ENCODE assay signal across 17 mouse cellular contexts in the genomic region with DNA sequence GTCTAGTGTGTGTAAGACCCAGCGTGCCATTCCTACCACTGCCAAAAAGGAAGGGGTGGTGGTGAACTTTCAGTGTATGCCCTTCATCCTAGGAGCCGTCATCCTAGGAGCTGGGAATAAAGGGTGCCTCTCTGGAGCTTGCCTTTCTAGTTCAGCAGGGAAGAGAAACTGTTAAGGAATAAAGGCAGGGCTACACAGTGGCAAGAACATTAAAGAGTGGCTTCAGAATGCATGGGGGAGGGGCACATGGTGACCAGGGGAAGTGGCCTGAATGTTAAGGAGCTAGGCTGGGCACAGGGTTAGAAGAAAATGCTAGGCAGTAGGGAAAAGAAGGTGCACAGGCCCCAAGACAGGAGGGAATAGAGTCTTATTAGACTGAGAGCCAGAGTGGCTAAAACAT. TPM values are rescaled to one million over a fixed set of nuclear protein-coding genes. Genes with fewer than 3 reads are reported as not detected.
DNase-seq lines count a peak whose midpoint lies in the region; ATAC-seq and TF ChIP-seq lines count a peak whose summit lies in the region.
"Had no signal": no experiment of that assay in that cellular context is flagged by ENCODE, and none has a peak within 500 bp of the region (broad histone marks: within the 10 kb centered on the region; RNA-seq: fewer than 3 reads in every experiment).

No protein-coding gene starts in this region.

- TF ChIP-seq EP300 in lung, postnatal 0 days (IDR thresholded peaks at IDR 0.05): no peak

- DNase-seq in hindbrain, embryonic 10.5 days (ENCODE audit: low spot score): no peak
- no peak for DNase-seq in hindbrain, embryonic 14.5 days (ENCODE audit: low spot score)
- peak; percentile 47 for DNase-seq in lung, postnatal 0 days (ENCODE audit: low spot score)
- no peak for DNase-seq in lung, adult 2 months
- DNase-seq in embryonic facial prominence, embryonic 10.5 days (ENCODE audit: low spot score): no peak
- DNase-seq: adrenal gland, postnatal 25 days; cerebellum, adult 11-12 months; spleen, adult 18-20 months had no signal

- H3K4me2 ChIP-seq in hindbrain, embryonic 14.5 days (replicated peaks): no peak overlapping the region
- no peak overlapping the region for H3K4me2 ChIP-seq in lung, postnatal 0 days (replicated peaks; ENCODE audit: low read depth, low read length)
- H3K4me2 ChIP-seq: liver, embryonic 12.5 days had no signal

- peaks cover 75% of the 10 kb centered on the region for H3K4me1 ChIP-seq in hindbrain, embryonic 10.5 days (replicated peaks)
- peaks cover 32% of the 10 kb centered on the region for H3K4me1 ChIP-seq in hindbrain, embryonic 14.5 days (replicated peaks; ENCODE audit: control insufficient read depth, insufficient read depth, low read length)
- H3K4me1 ChIP-seq in lung, postnatal 0 days (ENCODE audit: insufficient read depth, low read depth, low read length): peaks cover 25% of the 10 kb centered on the region; the same call in 1 of the 2 replicates
- peaks cover 16% of the 10 kb centered on the region for H3K4me1 ChIP-seq in lung, adult 2 months (ENCODE audit: control insufficient read depth, insufficient read depth, low read length)
- peaks cover 62% of the 10 kb centered on the region for H3K4me1 ChIP-seq in embryonic facial prominence, embryonic 10.5 days

- no peaks in the 10 kb centered on the region for H3K9me3 ChIP-seq in hindbrain, embryonic 10.5 days
- H3K9me3 ChIP-seq in hindbrain, embryonic 14.5 days (ENCODE audit: control insufficient read depth, low read length): no peaks in the 10 kb centered on the region
- H3K9me3 ChIP-seq in lung, postnatal 0 days (ENCODE audit: low read length): no peaks in the 10 kb centered on the region
- H3K9me3 ChIP-seq in embryonic facial prominence, embryonic 10.5 days: no peaks in the 10 kb centered on the region
- H3K9me3 ChIP-seq: liver, embryonic 12.5 days had no signal

- no peak overlapping the region for H3K9ac ChIP-seq in hindbrain, embryonic 14.5 days
- no peak overlapping the region for H3K9ac ChIP-seq in lung, postnatal 0 days (replicated peaks; ENCODE audit: low read depth)
- H3K9ac ChIP-seq: liver, embryonic 12.5 days had no signal

- ATAC-seq in hindbrain, embryonic 14.5 days (ENCODE audit: low FRiP score): no peak
- ATAC-seq in lung, postnatal 0 days: no peak
- no peak for ATAC-seq in CD4-positive, CD25-positive, alpha-beta regulatory T cell, adult 4 months
- ATAC-seq: liver, embryonic 12.5 days had no signal

- H3K79me2 ChIP-seq in macrophage (ENCODE audit: inconsistent target): peaks cover 73% of the 10 kb centered on the region

- peak overlapping the region; percentile 35 for H3K27ac ChIP-seq in hindbrain, embryonic 10.5 days
- H3K27ac ChIP-seq in hindbrain, embryonic 14.5 days: no peak overlapping the region; the same call in 1 of the 2 replicates
- no peak overlapping the region for H3K27ac ChIP-seq in lung, postnatal 0 days (ENCODE audit: low read length)
- 0 out of 2 replicates have a peak overlapping the region, but pooled peaks have one; percentile 12 for H3K27ac ChIP-seq in embryonic facial prominence, embryonic 10.5 days (replicated peaks)
- peak overlapping the region; percentile 32 for H3K27ac ChIP-seq in macrophage
- H3K27ac ChIP-seq: liver, embryonic 12.5 days had no signal

- no peak for TF ChIP-seq CTCF in lung, postnatal 0 days (IDR thresholded peaks at IDR 0.05)
- no peak for TF ChIP-seq CTCF in lung, adult 2 months (IDR thresholded peaks at IDR 0.05; ENCODE audit: insufficient read depth, low read length)

- H3K27me3 ChIP-seq in hindbrain, embryonic 10.5 days (ENCODE audit: insufficient read depth, poor library complexity, severe bottlenecking): no peaks in the 10 kb centered on the region
- no peaks in the 10 kb centered on the region for H3K27me3 ChIP-seq in hindbrain, embryonic 14.5 days (ENCODE audit: control insufficient read depth, insufficient read depth, low read length)
- no peaks in the 10 kb centered on the region for H3K27me3 ChIP-seq in lung, postnatal 0 days (replicated peaks; ENCODE audit: insufficient read depth, low read length)
- no peaks in the 10 kb centered on the region for H3K27me3 ChIP-seq in embryonic facial prominence, embryonic 10.5 days (replicated peaks; ENCODE audit: low read depth, poor library complexity, severe bottlenecking)
- H3K27me3 ChIP-seq: liver, embryonic 12.5 days had no signal

- no peak overlapping the region for H3K4me3 ChIP-seq in hindbrain, embryonic 10.5 days
- H3K4me3 ChIP-seq in hindbrain, embryonic 14.5 days (replicated peaks; ENCODE audit: low read length): no peak overlapping the region
- H3K4me3 ChIP-seq in lung, postnatal 0 days (ENCODE audit: low read depth, low read length): no peak overlapping the region
- H3K4me3 ChIP-seq in lung, adult 2 months (replicated peaks; ENCODE audit: extremely low read depth, low read depth, low read length): no peak overlapping the region
- H3K4me3 ChIP-seq in embryonic facial prominence, embryonic 10.5 days: no peak overlapping the region
- no peak overlapping the region for H3K4me3 ChIP-seq in macrophage (ENCODE audit: inconsistent target)
- H3K4me3 ChIP-seq: liver, embryonic 12.5 days had no signal

- WGBS in hindbrain, embryonic 10.5 days: 76% methylated on average over 2 of the region's 2 CpGs
- WGBS in hindbrain, embryonic 14.5 days: 47% methylated on average over 2 of the region's 2 CpGs
- WGBS in lung, postnatal 0 days: 46% methylated on average over 2 of the region's 2 CpGs
- 59% methylated on average over 2 of the region's 2 CpGs for WGBS in lung, adult 2 months
- 75% methylated on average over 2 of the region's 2 CpGs for whole genome bisulfite sequencing in embryonic facial prominence, embryonic 10.5 days
- WGBS in macrophage (ENCODE audit: missing documents): 95% methylated on average over 2 of the region's 2 CpGs

- TF ChIP-seq POLR2A in lung, adult 2 months (IDR thresholded peaks at IDR 0.05; ENCODE audit: borderline replicate concordance, extremely low read depth, low read depth, low read length): no peak

- H3K36me3 ChIP-seq in hindbrain, embryonic 10.5 days: peaks cover 16% of the 10 kb centered on the region
- peaks cover 7% of the 10 kb centered on the region; the same call in 1 of the 2 replicates for H3K36me3 ChIP-seq in hindbrain, embryonic 14.5 days (replicated peaks; ENCODE audit: control insufficient read depth, insufficient read depth)
- H3K36me3 ChIP-seq in lung, postnatal 0 days (ENCODE audit: insufficient read depth, low read length): no peaks in the 10 kb centered on the region
- peaks cover 12% of the 10 kb centered on the region for H3K36me3 ChIP-seq in embryonic facial prominence, embryonic 10.5 days (replicated peaks)
- no peaks in the 10 kb centered on the region for H3K36me3 ChIP-seq in macrophage (ENCODE audit: inconsistent target)

RNA-seq across cellular contexts. Expression of a gene that starts 3.1 kb away (rescaled TPM):
- 8.5 and 9.2 TPM in 2 replicates for polyA plus RNA-seq in hindbrain, embryonic 10.5 days (2016; fragmentation: Nextera tagmentation; extraction: Ambion mirVana)
- 11.0 and 11.5 TPM in 2 replicates for polyA plus RNA-seq in hindbrain, embryonic 14.5 days (2014; fragmentation: Nextera tagmentation; extraction: Ambion mirVana)
- polyA plus RNA-seq in lung, postnatal 0 days (2015; fragmentation: Nextera tagmentation; extraction: Ambion mirVana): 4.5 and 5.2 TPM in 2 replicates
- 29.8 and 30.7 TPM in 2 replicates for polyA plus RNA-seq in lung, adult 2 months (2012; rRNA removed)
- 9.7 TPM in 2 replicates for polyA plus RNA-seq in embryonic facial prominence, embryonic 10.5 days (2016; fragmentation: Nextera tagmentation; extraction: Ambion mirVana)
- total RNA-seq in macrophage (2018; cell fraction: chromatin; rRNA removed): 10 to 100 TPM; 18.7 to 50.4 (median 34.3) TPM
- 10 to 100 TPM in 1 of 26 experiments, 1 to 10 TPM in 25; 5.0 to 10.0 (median 7.3) TPM for total RNA-seq in macrophage (2018; cell fraction: cytosol; rRNA removed)
- total RNA-seq in macrophage (2018; cell fraction: nucleus; rRNA removed): 10 to 100 TPM; 13.0 to 42.7 (median 21.3) TPM
- polyA plus RNA-seq in macrophage (2018): 3.6 to 8.6 TPM (median 4.9 TPM) in 3 replicates
- 10 to 100 TPM; 10.9 to 14.0 TPM for polyA plus RNA-seq in CD4-positive, CD25-positive, alpha-beta regulatory T cell, adult 4 months (2017; shearing (Covaris generic))

RNA-seq across cellular contexts. Expression of a gene that starts 4.8 kb away (rescaled TPM):
- polyA plus RNA-seq in hindbrain, embryonic 10.5 days (2016; fragmentation: Nextera tagmentation; extraction: Ambion mirVana): 1.5 and 1.8 TPM in 2 replicates
- polyA plus RNA-seq in hindbrain, embryonic 14.5 days (2014; fragmentation: Nextera tagmentation; extraction: Ambion mirVana): 2.1 and 2.7 TPM in 2 replicates
- 1.2 and 1.3 TPM in 2 replicates for polyA plus RNA-seq in lung, postnatal 0 days (2015; fragmentation: Nextera tagmentation; extraction: Ambion mirVana)
- 0.71 and 1.0 TPM in 2 replicates for polyA plus RNA-seq in lung, adult 2 months (2012; rRNA removed)
- polyA plus RNA-seq in embryonic facial prominence, embryonic 10.5 days (2016; fragmentation: Nextera tagmentation; extraction: Ambion mirVana): 1.1 and 1.4 TPM in 2 replicates
- 1 to 10 TPM in 14 of 26 experiments, under 1 TPM in 4, not detected in 8; 0.53 to 3.9 (median 1.1) TPM for total RNA-seq in macrophage (2018; cell fraction: chromatin; rRNA removed)
- total RNA-seq in macrophage (2018; cell fraction: cytosol; rRNA removed): under 1 TPM; 0.11 to 0.61 (median 0.30) TPM
- total RNA-seq in macrophage (2018; cell fraction: nucleus; rRNA removed): 1 to 10 TPM in 5 of 26 experiments, under 1 TPM in 16, not detected in 5; 0.29 to 2.7 (median 0.68) TPM
- 0.32 to 0.52 TPM (median 0.41 TPM) in 3 replicates for polyA plus RNA-seq in macrophage (2018)
- 1 to 10 TPM; 1.2 to 1.7 TPM for polyA plus RNA-seq in CD4-positive, CD25-positive, alpha-beta regulatory T cell, adult 4 months (2017; shearing (Covaris generic))

RNA-seq across cellular contexts. Expression of a gene that starts 24.9 kb away (rescaled TPM):
- 0.69 TPM in 1 of 2 replicates, not detected in the other for polyA plus RNA-seq in hindbrain, embryonic 10.5 days (2016; fragmentation: Nextera tagmentation; extraction: Ambion mirVana)
- polyA plus RNA-seq in hindbrain, embryonic 14.5 days (2014; fragmentation: Nextera tagmentation; extraction: Ambion mirVana): 1.6 and 4.7 TPM in 2 replicates
- 0.26 TPM in 1 of 2 replicates, not detected in the other for polyA plus RNA-seq in lung, postnatal 0 days (2015; fragmentation: Nextera tagmentation; extraction: Ambion mirVana)
- polyA plus RNA-seq in lung, adult 2 months (2012; rRNA removed): 0.22 and 0.71 TPM in 2 replicates
- polyA plus RNA-seq in embryonic facial prominence, embryonic 10.5 days (2016; fragmentation: Nextera tagmentation; extraction: Ambion mirVana): not detected in 2 replicates
- not detected for total RNA-seq in macrophage (2018; cell fraction: chromatin; rRNA removed)
- total RNA-seq in macrophage (2018; cell fraction: cytosol; rRNA removed): under 1 TPM in 1 of 26 experiments, not detected in 25; 0.26 TPM
- total RNA-seq in macrophage (2018; cell fraction: nucleus; rRNA removed): not detected
- polyA plus RNA-seq in macrophage (2018): not detected in 3 replicates
- 10 to 100 TPM; 45.1 to 59.1 TPM for polyA plus RNA-seq in CD4-positive, CD25-positive, alpha-beta regulatory T cell, adult 4 months (2017; shearing (Covaris generic))
- total RNA-seq: adrenal gland, postnatal 25 days; heart, adult 8-10 months; left cerebral cortex, adult 8-10 months; monocyte, adult 5-6 weeks had no signal
- polyA plus RNA-seq: embryonic facial prominence, embryonic 11.5 days; frontal cortex, adult 2 months; kidney, postnatal 0 days; liver, embryonic 12.5 days had no signal

RNA-seq across cellular contexts. Expression of a gene that starts 27.4 kb away (rescaled TPM):
- polyA plus RNA-seq in hindbrain, embryonic 10.5 days (2016; fragmentation: Nextera tagmentation; extraction: Ambion mirVana): 0.24 and 0.30 TPM in 2 replicates
- polyA plus RNA-seq in hindbrain, embryonic 14.5 days (2014; fragmentation: Nextera tagmentation; extraction: Ambion mirVana): 0.34 and 0.48 TPM in 2 replicates
- polyA plus RNA-seq in lung, postnatal 0 days (2015; fragmentation: Nextera tagmentation; extraction: Ambion mirVana): 0.56 and 0.93 TPM in 2 replicates
- polyA plus RNA-seq in lung, adult 2 months (2012; rRNA removed): 7.5 and 8.4 TPM in 2 replicates
- 0.16 and 0.29 TPM in 2 replicates for polyA plus RNA-seq in embryonic facial prominence, embryonic 10.5 days (2016; fragmentation: Nextera tagmentation; extraction: Ambion mirVana)
- total RNA-seq in macrophage (2018; cell fraction: chromatin; rRNA removed): 1 to 10 TPM in 3 of 26 experiments, under 1 TPM in 6, not detected in 17; 0.25 to 4.0 (median 0.31) TPM
- total RNA-seq in macrophage (2018; cell fraction: cytosol; rRNA removed): under 1 TPM; 0.03 to 0.31 (median 0.13) TPM
- total RNA-seq in macrophage (2018; cell fraction: nucleus; rRNA removed): 1 to 10 TPM in 6 of 26 experiments, under 1 TPM in 13, not detected in 7; 0.17 to 3.1 (median 0.47) TPM
- 0.17 to 0.37 TPM (median 0.25 TPM) in 3 replicates for polyA plus RNA-seq in macrophage (2018)
- 100 to 1,000 TPM; 261 to 389 TPM for polyA plus RNA-seq in CD4-positive, CD25-positive, alpha-beta regulatory T cell, adult 4 months (2017; shearing (Covaris generic))

RNA-seq across cellular contexts. Expression of a gene that starts 34.8 kb away (rescaled TPM):
- 16.7 and 19.2 TPM in 2 replicates for polyA plus RNA-seq in hindbrain, embryonic 10.5 days (2016; fragmentation: Nextera tagmentation; extraction: Ambion mirVana)
- polyA plus RNA-seq in hindbrain, embryonic 14.5 days (2014; fragmentation: Nextera tagmentation; extraction: Ambion mirVana): 17.4 and 18.9 TPM in 2 replicates
- polyA plus RNA-seq in lung, postnatal 0 days (2015; fragmentation: Nextera tagmentation; extraction: Ambion mirVana): 5.1 TPM in 2 replicates
- polyA plus RNA-seq in lung, adult 2 months (2012; rRNA removed): 36.1 and 42.5 TPM in 2 replicates
- 15.9 and 18.0 TPM in 2 replicates for polyA plus RNA-seq in embryonic facial prominence, embryonic 10.5 days (2016; fragmentation: Nextera tagmentation; extraction: Ambion mirVana)
- 10 to 100 TPM; 10.2 to 38.2 (median 23.3) TPM for total RNA-seq in macrophage (2018; cell fraction: chromatin; rRNA removed)
- total RNA-seq in macrophage (2018; cell fraction: cytosol; rRNA removed): 10 to 100 TPM in 22 of 26 experiments, 1 to 10 TPM in 4; 7.7 to 18.8 (median 13.1) TPM
- 10 to 100 TPM in 25 of 26 experiments, 1 to 10 TPM in 1; 8.6 to 25.9 (median 16.8) TPM for total RNA-seq in macrophage (2018; cell fraction: nucleus; rRNA removed)
- 8.5 to 14.2 TPM (median 10.7 TPM) in 3 replicates for polyA plus RNA-seq in macrophage (2018)
- polyA plus RNA-seq in CD4-positive, CD25-positive, alpha-beta regulatory T cell, adult 4 months (2017; shearing (Covaris generic)): 10 to 100 TPM; 14.5 to 15.5 TPM

Comparison
In these comparisons a context has a peak if more than half of its experiments do, and no peak if none do; other contexts are left out.
1. H3K27ac ChIP-seq: peak in hindbrain, embryonic 10.5 days (single experiment), embryonic facial prominence, embryonic 10.5 days (single experiment) and macrophage (single experiment); none in hindbrain, embryonic 14.5 days (single experiment) and lung, postnatal 0 days (single experiment).